Mouse (Mus musculus) brown adipose tissue, adult 24 weeks (tissue): ENCODE measurements around the gene Sept5. TPM values are rescaled to one million over a fixed set of nuclear protein-coding genes. Genes with fewer than 3 reads are reported as not detected.

Experiments
- H3K27ac ChIP-seq: fragments of 200-500 bp; replicated peaks from 2 replicates; pipeline ENCODE4 v1.5.1; 2012; ENCODE audit warnings: low read depth, mild to moderate bottlenecking, low read length
- H3K4me1 ChIP-seq: fragments of 200-500 bp; 2 replicates; pipeline ENCODE4 v1.6.1; 2012; ENCODE audit warnings: low read length, mixed read lengths; ENCODE audit not compliant: control insufficient read depth, insufficient read depth, insufficient read length
- H3K4me3 ChIP-seq: fragments of 200-500 bp; 2 replicates; pipeline ENCODE4 v1.5.1; 2012; ENCODE audit warnings: low read depth, mild to moderate bottlenecking, low read length, moderate library complexity; ENCODE audit not compliant: insufficient read depth
- polyA plus RNA-seq: library from polyadenylated mRNA; stranded (reverse); fragments of >200 nt; gene quantifications from 2 replicates; pipeline ENCODE4 v1.2.4, GENCODE M21; 2012; ENCODE audit not compliant: missing spikeins, insufficient read depth, insufficient read length

Sept5 gene
- 3.3 and 7.1 TPM in 2 replicates for polyA plus RNA-seq

- Histone ChIP-seq H3K4me3 (peak within 1 kb of the TSS; percentile 68), H3K4me1 (no peaks in the 10 kb centered on the region), H3K27ac (no peak within 1 kb of the TSS)
Measured at GRCm38 (mm10) chr16:18629390-18630231, at the start of gene Sept5. Gene Sept5 (minus strand): TSS chr16:18629954.

GRCm38 (mm10) chr16:18679112-18679511, 49.4 kb upstream of the Sept5 start:
- no peak overlapping the region for H3K27ac ChIP-seq
- no peaks in the 10 kb centered on the region for H3K4me1 ChIP-seq
- H3K4me3 ChIP-seq, result no peak overlapping the region

GRCm38 (mm10) chr16:18677746-18678679, 48.3 kb upstream of the Sept5 start:
- Histone ChIP-seq H3K4me1 (no peaks in the 10 kb centered on the region), H3K27ac (no peak overlapping the region), H3K4me3 (no peak overlapping the region)

GRCm38 (mm10) chr16:18673005-18673404, 43.3 kb upstream of the Sept5 start:
- Histone ChIP-seq H3K4me1 (no peaks in the 10 kb centered on the region), H3K27ac (no peak overlapping the region), H3K4me3 (no peak overlapping the region)

- H3K27ac ChIP-seq, result no peak overlapping the region
Measured at GRCm38 (mm10) chr16:18672027-18672426, 42.3 kb upstream of the Sept5 start.

GRCm38 (mm10) chr16:18669914-18670313, 40.2 kb upstream of the Sept5 start:
- Histone ChIP-seq H3K4me1 (no peaks in the 10 kb centered on the region), H3K4me3 (no peak overlapping the region), H3K27ac (no peak overlapping the region)

More at GRCm38 (mm10) chr16:18672027-18672426, 42.3 kb upstream of the Sept5 start:
- no peaks in the 10 kb centered on the region for H3K4me1 ChIP-seq
- no peak overlapping the region for H3K4me3 ChIP-seq

GRCm38 (mm10) chr16:18658597-18658996, 28.8 kb upstream of the Sept5 start:
- Histone ChIP-seq H3K4me1 (no peaks in the 10 kb centered on the region), H3K4me3 (no peak overlapping the region), H3K27ac (no peak overlapping the region)

- no peaks in the 10 kb centered on the region for H3K4me1 ChIP-seq
- H3K4me3 ChIP-seq, result no peak overlapping the region
- no peak overlapping the region for H3K27ac ChIP-seq
Measured at GRCm38 (mm10) chr16:18655372-18656098, 25.8 kb upstream of the Sept5 start.

GRCm38 (mm10) chr16:18653290-18654160, 23.8 kb upstream of the Sept5 start:
- H3K4me1 ChIP-seq, result no peaks in the 10 kb centered on the region
- H3K27ac ChIP-seq, result no peak overlapping the region
- no peak overlapping the region for H3K4me3 ChIP-seq

GRCm38 (mm10) chr16:18649126-18649525, 19.4 kb upstream of the Sept5 start:
- Histone ChIP-seq H3K4me3 (no peak overlapping the region), H3K4me1 (no peaks in the 10 kb centered on the region), H3K27ac (no peak overlapping the region)

GRCm38 (mm10) chr16:18645329-18645728, 15.6 kb upstream of the Sept5 start:
- no peak overlapping the region for H3K27ac ChIP-seq
- no peaks in the 10 kb centered on the region for H3K4me1 ChIP-seq

GRCm38 (mm10) chr16:18644485-18644884, 14.7 kb upstream of the Sept5 start:
- no peak overlapping the region for H3K27ac ChIP-seq
- H3K4me1 ChIP-seq, result no peaks in the 10 kb centered on the region
- H3K4me3 ChIP-seq, result no peak overlapping the region

More at GRCm38 (mm10) chr16:18645329-18645728, 15.6 kb upstream of the Sept5 start:
- H3K4me3 ChIP-seq, result no peak overlapping the region

- H3K27ac ChIP-seq, result no peak overlapping the region
- H3K4me3 ChIP-seq, result no peak overlapping the region
- no peaks in the 10 kb centered on the region for H3K4me1 ChIP-seq
Measured at GRCm38 (mm10) chr16:18643406-18643998, 13.7 kb upstream of the Sept5 start.

- Histone ChIP-seq H3K4me1 (no peaks in the 10 kb centered on the region), H3K4me3 (no peak overlapping the region), H3K27ac (no peak overlapping the region)
Measured at GRCm38 (mm10) chr16:18642897-18643296, 13.1 kb upstream of the Sept5 start.
